Mouse (Mus musculus): ENCODE results near the gene Pacs1. TPM values are rescaled to one million over a fixed set of nuclear protein-coding genes. Genes with fewer than 3 reads are reported as not detected.
A peak's percentile ranks its signal among the peaks of the same experiment; 100 is the strongest.
"Not testable (repeated sequence)": the region's sequence is repeated elsewhere in the genome, so short reads cannot be mapped to it uniquely, and the experiment has no call there.

Gene Pacs1
- total RNA-seq, 1 experiment: 5.4 TPM

DNA sequence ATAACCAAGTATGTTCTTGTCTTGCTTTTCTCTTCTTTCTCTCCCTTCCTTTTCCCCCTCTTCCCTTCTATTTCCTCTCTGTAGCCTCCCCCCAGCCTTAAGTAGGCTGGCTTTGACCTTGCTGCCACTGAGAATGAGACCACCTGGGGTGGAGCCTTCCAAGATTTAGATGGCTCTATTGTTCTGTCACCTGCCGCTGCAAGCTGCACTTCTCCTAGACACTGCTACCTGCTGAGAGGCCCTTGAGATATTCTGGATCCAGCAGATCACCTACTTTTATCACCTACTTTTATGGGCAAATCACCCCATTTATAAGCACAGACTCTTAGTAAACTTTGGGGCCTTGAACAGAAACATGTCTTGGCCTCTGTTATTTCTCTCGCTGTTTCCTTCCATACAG is 48.3 kb downstream of the Pacs1 start:
- H3K36me3 ChIP-seq (ENCODE audit: control insufficient read depth, insufficient read depth, low read length, poor library complexity, severe bottlenecking): no peaks in the 10 kb centered on the region
- peaks cover 8 to 16% of the 10 kb centered on the region in 2 experiments for H3K4me1 ChIP-seq (ENCODE audit: control insufficient read depth in 2 of 2, insufficient read depth in 2 of 2, low read length in 2 of 2, poor library complexity in 1 of 2)
- TF ChIP-seq MAFK (IDR thresholded peaks at IDR 0.05; ENCODE audit: insufficient read depth, low read depth, low read length) (no peak), CHD2 (IDR thresholded peaks at IDR 0.05; ENCODE audit: low read depth, low read length) (no peak), HCFC1 (IDR thresholded peaks at IDR 0.05; ENCODE audit: borderline replicate concordance, insufficient read depth, low read length) (no peak), ZNF384 (IDR thresholded peaks at IDR 0.05; ENCODE audit: low read depth, low read length) (no peak), ZC3H11A (IDR thresholded peaks at IDR 0.05; ENCODE audit: borderline replicate concordance, low read depth, low read length) (no peak)
- H3K9me3 ChIP-seq (ENCODE audit: control insufficient read depth, insufficient read depth, low read depth, low read length): no peaks in the 10 kb centered on the region
- in situ Hi-C loops (cut with MboI; ENCODE audit: low sequenced_read_pairs in 2 of 2, unreplicated experiment in 2 of 2): no loop called here
- no peak overlapping the region for H3K4me3 ChIP-seq (ENCODE audit: insufficient read depth in 1 of 2, low read depth in 1 of 2, low read length in 2 of 2, poor library complexity in 1 of 2, severe bottlenecking in 1 of 2)
- no peak overlapping the region for H3K9ac ChIP-seq (ENCODE audit: insufficient read depth, low read depth, low read length, poor library complexity, severe bottlenecking)
- DNase-seq (ENCODE audit: low read depth, low spot score): peak; percentile 77
- H3K27ac ChIP-seq (ENCODE audit: insufficient read depth, low read depth, low read length, poor library complexity, severe bottlenecking): peak overlapping the region; percentile 40; the same call in 1 of the 2 replicates

DNA sequence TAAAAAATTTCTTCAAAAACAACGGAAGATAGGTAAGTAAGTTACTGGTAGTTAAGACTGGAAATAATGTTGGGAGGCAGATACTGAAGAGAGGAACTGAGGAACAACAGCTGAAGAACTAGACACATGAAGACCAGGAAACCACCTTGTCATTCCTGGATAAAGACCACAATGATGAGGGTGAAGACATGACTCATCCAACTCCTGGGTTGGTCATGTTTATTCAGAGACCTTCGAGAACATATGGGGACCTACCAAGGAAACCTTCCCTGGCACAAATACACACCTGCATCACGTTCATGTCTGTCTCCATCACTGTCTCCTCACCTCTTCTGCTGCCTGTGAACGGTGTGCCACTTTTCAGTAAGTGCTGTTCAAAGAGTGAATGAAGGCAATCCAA is 48.8 kb downstream of the Pacs1 start:
- no peaks in the 10 kb centered on the region for H3K36me3 ChIP-seq (ENCODE audit: control insufficient read depth, insufficient read depth, low read length, poor library complexity, severe bottlenecking)
- H3K27ac ChIP-seq (ENCODE audit: insufficient read depth, low read depth, low read length, poor library complexity, severe bottlenecking): no peak overlapping the region
- no peak for DNase-seq (ENCODE audit: low read depth, low spot score)
- no peak for TF ChIP-seq MAFK (IDR thresholded peaks at IDR 0.05; ENCODE audit: insufficient read depth, low read depth, low read length)
- no peak overlapping the region for H3K4me3 ChIP-seq (ENCODE audit: insufficient read depth in 1 of 2, low read depth in 1 of 2, low read length in 2 of 2, poor library complexity in 1 of 2, severe bottlenecking in 1 of 2)
- in situ Hi-C loops (cut with MboI; ENCODE audit: low sequenced_read_pairs in 2 of 2, unreplicated experiment in 2 of 2): no loop called here
- peaks cover 8 to 16% of the 10 kb centered on the region in 2 experiments for H3K4me1 ChIP-seq (ENCODE audit: control insufficient read depth in 2 of 2, insufficient read depth in 2 of 2, low read length in 2 of 2, poor library complexity in 1 of 2)
- no peak overlapping the region for H3K9ac ChIP-seq (ENCODE audit: insufficient read depth, low read depth, low read length, poor library complexity, severe bottlenecking)
- no peaks in the 10 kb centered on the region for H3K9me3 ChIP-seq (ENCODE audit: control insufficient read depth, insufficient read depth, low read depth, low read length)

DNA sequence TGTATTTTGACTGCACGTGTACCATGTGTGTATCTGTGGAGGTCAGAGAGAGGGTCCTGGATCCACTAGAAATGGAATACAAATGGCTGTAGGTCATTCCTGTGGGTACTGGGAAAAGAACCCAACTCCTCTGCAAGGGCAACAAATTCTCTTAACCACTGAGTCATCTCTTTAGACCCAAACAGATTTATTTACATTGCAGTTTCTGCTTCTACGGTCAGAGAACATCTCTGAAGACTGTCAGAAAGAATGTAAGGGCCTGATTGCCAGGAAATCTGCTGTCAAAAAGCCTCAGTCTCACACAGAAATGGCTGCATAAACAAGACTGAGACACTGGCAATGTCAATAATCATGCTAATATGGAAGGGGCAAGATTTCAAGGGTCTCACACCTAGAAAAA is 51.0 kb downstream of the Pacs1 start:
- in situ Hi-C loops (cut with MboI; ENCODE audit: low sequenced_read_pairs in 2 of 2, unreplicated experiment in 2 of 2): no loop called here
- Histone ChIP-seq H3K9ac (ENCODE audit: insufficient read depth, low read depth, low read length, poor library complexity, severe bottlenecking) (no peak overlapping the region), H3K9me3 (ENCODE audit: control insufficient read depth, insufficient read depth, low read depth, low read length) (no peaks in the 10 kb centered on the region), H3K4me1 (ENCODE audit: control insufficient read depth in 2 of 2, insufficient read depth in 2 of 2, low read length in 2 of 2, poor library complexity in 1 of 2) (peaks cover 8 to 16% of the 10 kb centered on the region in 2 experiments), H3K36me3 (ENCODE audit: control insufficient read depth, insufficient read depth, low read length, poor library complexity, severe bottlenecking) (no peaks in the 10 kb centered on the region), H3K4me3 (ENCODE audit: insufficient read depth in 1 of 2, low read depth in 1 of 2, low read length in 2 of 2, poor library complexity in 1 of 2, severe bottlenecking in 1 of 2) (no peak overlapping the region), H3K27ac (ENCODE audit: insufficient read depth, low read depth, low read length, poor library complexity, severe bottlenecking) (no peak overlapping the region)
- TF ChIP-seq HCFC1 (IDR thresholded peaks at IDR 0.05; ENCODE audit: borderline replicate concordance, insufficient read depth, low read length) (no peak), CHD2 (IDR thresholded peaks at IDR 0.05; ENCODE audit: low read depth, low read length) (no peak), MAFK (IDR thresholded peaks at IDR 0.05; ENCODE audit: insufficient read depth, low read depth, low read length) (no peak), ZC3H11A (IDR thresholded peaks at IDR 0.05; ENCODE audit: borderline replicate concordance, low read depth, low read length) (no peak), ZNF384 (IDR thresholded peaks at IDR 0.05; ENCODE audit: low read depth, low read length) (no peak)
- DNase-seq (ENCODE audit: low read depth, low spot score): no peak

DNA sequence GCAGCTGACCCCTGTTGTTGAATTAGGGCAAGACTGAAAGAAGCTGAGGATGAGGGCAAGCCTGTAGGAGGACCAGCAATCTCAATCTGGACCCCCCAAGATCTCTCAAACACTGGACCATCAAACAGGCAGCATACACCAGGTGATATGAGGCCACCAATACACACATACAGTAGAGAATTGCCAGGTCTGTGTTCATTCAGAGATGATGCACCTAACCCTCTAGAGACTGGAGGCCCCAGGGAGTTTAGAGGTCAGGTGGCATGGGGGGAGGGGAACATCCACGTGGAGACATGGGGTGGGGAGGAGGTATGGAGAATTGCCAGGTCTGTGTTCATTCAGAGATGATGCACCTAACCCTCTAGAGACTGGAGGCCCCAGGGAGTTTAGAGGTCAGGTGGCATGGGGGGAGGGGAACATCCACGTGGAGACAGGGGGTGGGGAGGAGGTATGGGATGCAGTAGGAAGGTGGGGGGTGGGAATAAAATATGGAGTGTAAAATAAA is 51.6 kb downstream of the Pacs1 start:
- H3K4me3 ChIP-seq (ENCODE audit: insufficient read depth in 1 of 2, low read depth in 1 of 2, low read length in 2 of 2, poor library complexity in 1 of 2, severe bottlenecking in 1 of 2); H3K9ac ChIP-seq (ENCODE audit: insufficient read depth, low read depth, low read length, poor library complexity, severe bottlenecking); H3K9me3 ChIP-seq (ENCODE audit: control insufficient read depth, insufficient read depth, low read depth, low read length); in situ Hi-C loops (cut with MboI; ENCODE audit: low sequenced_read_pairs in 2 of 2, unreplicated experiment in 2 of 2); H3K36me3 ChIP-seq (ENCODE audit: control insufficient read depth, insufficient read depth, low read length, poor library complexity, severe bottlenecking); DNase-seq (ENCODE audit: low read depth, low spot score); H3K27ac ChIP-seq (ENCODE audit: insufficient read depth, low read depth, low read length, poor library complexity, severe bottlenecking): not testable (repeated sequence)
- peaks cover 8 to 16% of the 10 kb centered on the region in 2 experiments for H3K4me1 ChIP-seq (ENCODE audit: control insufficient read depth in 2 of 2, insufficient read depth in 2 of 2, low read length in 2 of 2, poor library complexity in 1 of 2)

DNA sequence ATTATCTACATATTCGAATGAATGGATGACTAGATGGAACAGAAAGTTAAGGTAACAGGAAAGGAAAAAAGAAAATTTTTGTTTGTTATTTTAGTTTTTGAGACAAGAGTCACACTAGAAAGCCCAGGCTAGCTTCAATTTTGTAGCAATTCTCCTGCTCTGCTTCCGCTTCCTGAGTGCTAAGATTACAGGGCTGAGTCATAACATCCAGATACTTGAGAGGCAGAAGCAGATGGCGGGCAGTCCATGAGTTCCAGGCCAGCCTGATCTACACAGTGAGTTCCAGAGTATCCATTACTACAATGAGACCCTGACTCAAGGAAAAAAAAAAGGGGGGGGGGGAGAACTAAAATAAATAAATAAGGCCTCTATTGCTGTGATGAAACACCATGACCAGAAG is 52.5 kb downstream of the Pacs1 start:
- H3K9ac ChIP-seq (ENCODE audit: insufficient read depth, low read depth, low read length, poor library complexity, severe bottlenecking): no peak overlapping the region
- no peak overlapping the region for H3K4me3 ChIP-seq (ENCODE audit: insufficient read depth in 1 of 2, low read depth in 1 of 2, low read length in 2 of 2, poor library complexity in 1 of 2, severe bottlenecking in 1 of 2)
- DNase-seq (ENCODE audit: low read depth, low spot score): no peak
- H3K9me3 ChIP-seq (ENCODE audit: control insufficient read depth, insufficient read depth, low read depth, low read length): no peaks in the 10 kb centered on the region
- peaks cover 6 to 12% of the 10 kb centered on the region in 2 experiments for H3K4me1 ChIP-seq (ENCODE audit: control insufficient read depth in 2 of 2, insufficient read depth in 2 of 2, low read length in 2 of 2, poor library complexity in 1 of 2)
- in situ Hi-C loops (cut with MboI; ENCODE audit: low sequenced_read_pairs in 2 of 2, unreplicated experiment in 2 of 2): no loop called here
- no peak overlapping the region for H3K27ac ChIP-seq (ENCODE audit: insufficient read depth, low read depth, low read length, poor library complexity, severe bottlenecking)
- no peaks in the 10 kb centered on the region for H3K36me3 ChIP-seq (ENCODE audit: control insufficient read depth, insufficient read depth, low read length, poor library complexity, severe bottlenecking)
- TF ChIP-seq MAFK (IDR thresholded peaks at IDR 0.05; ENCODE audit: insufficient read depth, low read depth, low read length): no peak
- no peak for TF ChIP-seq CHD2 (IDR thresholded peaks at IDR 0.05; ENCODE audit: low read depth, low read length)
- no peak for TF ChIP-seq HCFC1 (IDR thresholded peaks at IDR 0.05; ENCODE audit: borderline replicate concordance, insufficient read depth, low read length)
- TF ChIP-seq ZC3H11A (IDR thresholded peaks at IDR 0.05; ENCODE audit: borderline replicate concordance, low read depth, low read length): no peak
- TF ChIP-seq ZNF384 (IDR thresholded peaks at IDR 0.05; ENCODE audit: low read depth, low read length): no peak
